Mouse (Mus musculus): ENCODE results near the gene Prok1. TPM values are rescaled to one million over a fixed set of nuclear protein-coding genes. Genes with fewer than 3 reads are reported as not detected.

Prok1 gene
- not detected in 2 replicates for polyA plus RNA-seq (2014; fragmentation: Nextera tagmentation; extraction: Ambion mirVana)

- WGBS = 82% methylated on average over 9 of the region's 9 CpGs
- H3K9me3 ChIP-seq (ENCODE audit: control insufficient read depth, low read length) = no peaks in the 10 kb centered on the region
- H3K27ac ChIP-seq (replicated peaks in 1 of 2; ENCODE audit: control insufficient read depth in 1 of 2, insufficient read depth in 1 of 2, low read depth in 2 of 2, low read length in 2 of 2) = no peak within 1 kb of the TSS
- no peak within 1 kb of the TSS for H3K9ac ChIP-seq (ENCODE audit: low read length)
- no peaks in the 10 kb centered on the region for H3K27me3 ChIP-seq (ENCODE audit: control insufficient read depth, insufficient read depth, low read length)
- H3K4me1 ChIP-seq (ENCODE audit: control insufficient read depth in 2 of 2, insufficient read depth in 2 of 2, low read length in 2 of 2) = no peaks in the 10 kb centered on the region
- H3K36me3 ChIP-seq (ENCODE audit: control insufficient read depth, insufficient read depth, low read length) = no peaks in the 10 kb centered on the region
- H3K4me2 ChIP-seq (ENCODE audit: low read length) = no peak within 1 kb of the TSS
- no peak for ATAC-seq (ENCODE audit: insufficient number of reproducible peaks, insufficient read depth, low FRiP score, low read depth)
- no peak within 1 kb of the TSS for H3K4me3 ChIP-seq (ENCODE audit: control insufficient read depth in 1 of 2, insufficient read depth in 1 of 2, low read depth in 1 of 2, low read length in 2 of 2)
These were observed at the start of gene Prok1 for GRCm38 (mm10) chr3:107239607-107240006. Gene Prok1, minus strand, starts transcription at chr3:107239707.

DNA sequence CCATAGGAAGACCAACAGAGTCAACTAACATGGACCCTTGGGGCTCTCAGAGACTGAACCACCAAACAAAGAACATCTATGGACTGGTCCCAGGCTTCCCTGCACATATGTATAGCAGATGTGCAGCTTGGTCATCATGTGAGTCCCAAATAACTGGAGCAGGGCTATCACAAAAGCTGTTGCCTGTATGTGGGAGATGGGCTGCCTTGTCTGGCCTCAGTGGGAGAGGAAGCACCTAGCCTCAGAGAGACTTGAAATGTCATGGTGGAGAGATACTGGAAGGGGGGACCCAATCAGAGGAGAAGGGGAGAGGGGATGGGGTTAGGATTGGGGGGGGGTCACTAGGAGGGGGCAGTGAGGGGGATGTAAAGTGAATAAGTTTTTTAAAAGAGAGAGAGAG is 47.8 kb upstream of the Prok1 start:
- no peak overlapping the region for H3K4me3 ChIP-seq (ENCODE audit: control insufficient read depth in 1 of 2, insufficient read depth in 1 of 2, low read depth in 1 of 2, low read length in 2 of 2)

DNA sequence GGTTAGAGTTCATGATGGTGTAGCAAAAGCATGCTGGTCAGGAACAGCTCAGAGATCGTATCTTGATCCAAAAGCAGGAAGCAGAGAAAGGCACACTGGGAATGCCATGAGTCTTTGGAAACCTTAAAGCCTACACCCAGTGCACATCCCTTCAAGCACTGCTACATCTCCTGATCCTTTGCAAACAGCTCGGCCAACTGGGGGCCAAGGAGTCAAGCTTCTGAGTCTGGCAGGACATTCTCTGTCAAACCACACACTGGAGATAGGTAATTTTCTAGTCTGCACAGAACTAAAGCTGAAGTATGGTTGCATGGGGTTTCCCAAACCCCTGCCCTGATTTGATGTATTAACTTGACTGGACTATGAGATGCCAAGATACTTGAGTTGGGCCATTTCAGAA is 46.6 kb upstream of the Prok1 start:
- Histone ChIP-seq H3K4me1 (ENCODE audit: control insufficient read depth in 2 of 2, insufficient read depth in 2 of 2, low read length in 2 of 2) (peaks cover 0 to 4% of the 10 kb centered on the region in 2 experiments; a peak in 2 of 4 replicates), H3K27ac (replicated peaks in 1 of 2; ENCODE audit: control insufficient read depth in 1 of 2, insufficient read depth in 1 of 2, low read depth in 2 of 2, low read length in 2 of 2) (no peak overlapping the region), H3K9ac (ENCODE audit: low read length) (no peak overlapping the region), H3K27me3 (ENCODE audit: control insufficient read depth, insufficient read depth, low read length) (no peaks in the 10 kb centered on the region), H3K9me3 (ENCODE audit: control insufficient read depth, low read length) (no peaks in the 10 kb centered on the region), H3K4me2 (ENCODE audit: low read length) (no peak overlapping the region), H3K4me3 (ENCODE audit: control insufficient read depth in 1 of 2, insufficient read depth in 1 of 2, low read depth in 1 of 2, low read length in 2 of 2) (no peak overlapping the region), H3K36me3 (ENCODE audit: control insufficient read depth, insufficient read depth, low read length) (peaks cover 30% of the 10 kb centered on the region)
- ATAC-seq (ENCODE audit: insufficient number of reproducible peaks, insufficient read depth, low FRiP score, low read depth) = no peak
- WGBS = 67% methylated on average over 2 of the region's 2 CpGs

More for the DNA sequence above, 47.8 kb upstream of the Prok1 start:
- Histone ChIP-seq H3K36me3 (ENCODE audit: control insufficient read depth, insufficient read depth, low read length) (peaks cover 23% of the 10 kb centered on the region), H3K4me1 (ENCODE audit: control insufficient read depth in 2 of 2, insufficient read depth in 2 of 2, low read length in 2 of 2) (peaks cover 0 to 5% of the 10 kb centered on the region in 2 experiments; a peak in 2 of 4 replicates), H3K27me3 (ENCODE audit: control insufficient read depth, insufficient read depth, low read length) (no peaks in the 10 kb centered on the region), H3K27ac (replicated peaks in 1 of 2; ENCODE audit: control insufficient read depth in 1 of 2, insufficient read depth in 1 of 2, low read depth in 2 of 2, low read length in 2 of 2) (no peak overlapping the region), H3K9ac (ENCODE audit: low read length) (no peak overlapping the region), H3K4me2 (ENCODE audit: low read length) (no peak overlapping the region), H3K9me3 (ENCODE audit: control insufficient read depth, low read length) (no peaks in the 10 kb centered on the region)
- no peak for ATAC-seq (ENCODE audit: insufficient number of reproducible peaks, insufficient read depth, low FRiP score, low read depth)

DNA sequence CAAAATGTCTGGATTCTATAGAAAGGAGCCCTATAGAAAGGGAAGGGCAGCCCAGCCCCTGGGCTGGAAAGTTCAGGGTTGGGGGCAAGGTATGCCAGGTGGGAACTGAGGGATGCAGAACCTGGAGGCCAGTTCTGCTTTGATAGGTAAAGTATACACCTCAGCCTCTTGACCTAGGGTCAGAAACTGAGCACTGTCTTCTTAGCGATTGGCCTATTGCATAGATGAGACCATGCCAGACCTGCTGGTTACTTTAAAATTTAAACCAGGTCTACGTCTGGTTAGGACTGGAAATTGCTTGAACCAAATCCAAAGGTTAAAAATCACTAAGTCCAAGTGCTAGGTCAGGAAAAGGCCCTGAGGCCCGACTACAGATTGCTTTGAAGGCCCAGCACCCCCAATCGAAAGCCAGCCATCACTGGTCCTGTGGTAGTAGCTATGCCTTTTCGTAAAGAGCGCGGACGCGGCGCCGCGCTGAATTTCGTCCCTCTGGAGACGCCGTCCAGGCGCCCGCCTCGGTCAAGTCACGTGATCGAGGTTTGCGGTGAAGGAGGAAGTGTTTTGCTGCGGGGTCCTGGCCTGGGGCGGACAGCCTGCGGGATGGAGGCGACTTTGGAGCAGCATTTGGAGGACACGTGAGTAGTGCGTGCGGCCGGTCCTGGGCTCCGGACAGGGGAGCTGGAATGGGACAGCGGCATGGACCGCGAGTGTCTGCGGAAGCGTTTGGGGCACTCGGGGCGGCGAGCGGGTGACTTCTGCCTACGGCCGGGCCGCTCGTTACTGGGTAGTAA is 39.2 kb upstream of the Prok1 start, which contains the start of gene Lamtor5:
Lamtor5 (plus strand) TSS at position 380 of the 791 bp plus-strand sequence.
- H3K9ac ChIP-seq (ENCODE audit: low read length) = peak within 1 kb of the TSS; percentile 82
- WGBS = 2% methylated on average over 43 of the region's 43 CpGs
- H3K4me2 ChIP-seq (ENCODE audit: low read length) = peak within 1 kb of the TSS; percentile 84
- peaks cover 0 to 6% of the 10 kb centered on the region in 2 experiments; a peak in 2 of 4 replicates for H3K4me1 ChIP-seq (ENCODE audit: control insufficient read depth in 2 of 2, insufficient read depth in 2 of 2, low read length in 2 of 2)
- no peaks in the 10 kb centered on the region for H3K9me3 ChIP-seq (ENCODE audit: control insufficient read depth, low read length)
- no peak within 1 kb of the TSS; a peak in 1 of 4 replicates for H3K27ac ChIP-seq (replicated peaks in 1 of 2; ENCODE audit: control insufficient read depth in 1 of 2, insufficient read depth in 1 of 2, low read depth in 2 of 2, low read length in 2 of 2)
- H3K27me3 ChIP-seq (ENCODE audit: control insufficient read depth, insufficient read depth, low read length) = peaks cover 4% of the 10 kb centered on the region; the same call in 1 of the 2 replicates
- peaks cover 20% of the 10 kb centered on the region for H3K36me3 ChIP-seq (ENCODE audit: control insufficient read depth, insufficient read depth, low read length)
- H3K4me3 ChIP-seq (ENCODE audit: control insufficient read depth in 1 of 2, insufficient read depth in 1 of 2, low read depth in 1 of 2, low read length in 2 of 2) = peak within 1 kb of the TSS; percentile 78 to 96
- peak; percentile 88 for ATAC-seq (ENCODE audit: insufficient number of reproducible peaks, insufficient read depth, low FRiP score, low read depth)

GRCm38 (mm10) chr3:107276626-107277025 is 37.1 kb upstream of the Prok1 start:
- Histone ChIP-seq H3K4me1 (ENCODE audit: control insufficient read depth in 2 of 2, insufficient read depth in 2 of 2, low read length in 2 of 2) (peaks cover 0 to 6% of the 10 kb centered on the region in 2 experiments; a peak in 2 of 4 replicates), H3K27ac (replicated peaks in 1 of 2; ENCODE audit: control insufficient read depth in 1 of 2, insufficient read depth in 1 of 2, low read depth in 2 of 2, low read length in 2 of 2) (no peak overlapping the region), H3K36me3 (ENCODE audit: control insufficient read depth, insufficient read depth, low read length) (no peaks in the 10 kb centered on the region; the same call in 1 of the 2 replicates), H3K4me3 (ENCODE audit: control insufficient read depth in 1 of 2, insufficient read depth in 1 of 2, low read depth in 1 of 2, low read length in 2 of 2) (no peak overlapping the region), H3K9ac (ENCODE audit: low read length) (no peak overlapping the region), H3K27me3 (ENCODE audit: control insufficient read depth, insufficient read depth, low read length) (peaks cover 4% of the 10 kb centered on the region; the same call in 1 of the 2 replicates), H3K4me2 (ENCODE audit: low read length) (no peak overlapping the region), H3K9me3 (ENCODE audit: control insufficient read depth, low read length) (no peaks in the 10 kb centered on the region)
- WGBS = 74% methylated on average over 3 of the region's 3 CpGs
- no peak for ATAC-seq (ENCODE audit: insufficient number of reproducible peaks, insufficient read depth, low FRiP score, low read depth)

GRCm38 (mm10) chr3:107275996-107276395 is 36.5 kb upstream of the Prok1 start:
- H3K4me1 ChIP-seq (ENCODE audit: control insufficient read depth in 2 of 2, insufficient read depth in 2 of 2, low read length in 2 of 2) = peaks cover 0 to 6% of the 10 kb centered on the region in 2 experiments; a peak in 2 of 4 replicates
- H3K36me3 ChIP-seq (ENCODE audit: control insufficient read depth, insufficient read depth, low read length) = no peaks in the 10 kb centered on the region; the same call in 1 of the 2 replicates
- no peaks in the 10 kb centered on the region for H3K9me3 ChIP-seq (ENCODE audit: control insufficient read depth, low read length)
- no peak for ATAC-seq (ENCODE audit: insufficient number of reproducible peaks, insufficient read depth, low FRiP score, low read depth)
- no peak overlapping the region for H3K4me3 ChIP-seq (ENCODE audit: control insufficient read depth in 1 of 2, insufficient read depth in 1 of 2, low read depth in 1 of 2, low read length in 2 of 2)
- WGBS = 52% methylated on average over 4 of the region's 4 CpGs
- H3K27me3 ChIP-seq (ENCODE audit: control insufficient read depth, insufficient read depth, low read length) = peaks cover 4% of the 10 kb centered on the region; the same call in 1 of the 2 replicates
- no peak overlapping the region for H3K9ac ChIP-seq (ENCODE audit: low read length)
- H3K4me2 ChIP-seq (ENCODE audit: low read length) = no peak overlapping the region
- H3K27ac ChIP-seq (replicated peaks in 1 of 2; ENCODE audit: control insufficient read depth in 1 of 2, insufficient read depth in 1 of 2, low read depth in 2 of 2, low read length in 2 of 2) = no peak overlapping the region

- no peak overlapping the region for H3K27ac ChIP-seq (replicated peaks in 1 of 2; ENCODE audit: control insufficient read depth in 1 of 2, insufficient read depth in 1 of 2, low read depth in 2 of 2, low read length in 2 of 2)
- no peaks in the 10 kb centered on the region for H3K36me3 ChIP-seq (ENCODE audit: control insufficient read depth, insufficient read depth, low read length)
- H3K4me1 ChIP-seq (ENCODE audit: control insufficient read depth in 2 of 2, insufficient read depth in 2 of 2, low read length in 2 of 2) = peaks cover 0 to 6% of the 10 kb centered on the region in 2 experiments; a peak in 2 of 4 replicates
- no peak overlapping the region for H3K9ac ChIP-seq (ENCODE audit: low read length)
- peaks cover 4% of the 10 kb centered on the region; the same call in 1 of the 2 replicates for H3K27me3 ChIP-seq (ENCODE audit: control insufficient read depth, insufficient read depth, low read length)
- no peak overlapping the region for H3K4me3 ChIP-seq (ENCODE audit: control insufficient read depth in 1 of 2, insufficient read depth in 1 of 2, low read depth in 1 of 2, low read length in 2 of 2)
- no peak for ATAC-seq (ENCODE audit: insufficient number of reproducible peaks, insufficient read depth, low FRiP score, low read depth)
- H3K9me3 ChIP-seq (ENCODE audit: control insufficient read depth, low read length) = no peaks in the 10 kb centered on the region
- no peak overlapping the region for H3K4me2 ChIP-seq (ENCODE audit: low read length)
- 48% methylated on average over 5 of the region's 5 CpGs for WGBS
These were observed 35.8 kb upstream of the Prok1 start for GRCm38 (mm10) chr3:107275351-107275750.
